Mouse (Mus musculus) monocyte, adult 5-6 weeks (primary cell): ENCODE results near the gene Rsrp1. TPM values are rescaled to one million over a fixed set of nuclear protein-coding genes. Genes with fewer than 3 reads are reported as not detected.
A peak's percentile ranks its signal among the peaks of the same experiment; 100 is the strongest.

Source experiments
- ATAC-seq: fragments of 153-309, 156-312 bp; replicated peaks from 2 replicates; pipeline ENCODE4 v1.8.0; 2017; ENCODE audit warnings: mild to moderate bottlenecking; ENCODE audit not compliant: low TSS enrichment, insufficient number of reproducible peaks, severe bottlenecking, poor library complexity, low FRiP score
- total RNA-seq: library from RNA; stranded (forward); fragments of 200-1000, 200-491, 200-594 nt; gene quantifications from 3 replicates; pipeline ENCODE4 v1.2.3, GENCODE M21; 2017

Rsrp1 gene
- total RNA-seq, 1 experiment from 2014 or later, result 511 TPM

GRCm38 (mm10) chr4:134919733-134920540 lies 3.5 kb upstream of the Rsrp1 start:
- ATAC-seq, result peak; percentile 40

GRCm38 (mm10) chr4:134920631-134921030 lies 2.8 kb upstream of the Rsrp1 start:
- no peak for ATAC-seq

- ATAC-seq, result no peak
Measured at GRCm38 (mm10) chr4:134921703-134922102, 1.7 kb upstream of the Rsrp1 start.

- ATAC-seq, result no peak
Measured at GRCm38 (mm10) chr4:134922111-134922924, 1.1 kb upstream of the Rsrp1 start.

- ATAC-seq, result no peak
Measured at GRCm38 (mm10) chr4:134922925-134923244, 507 bp upstream of the Rsrp1 start.

- ATAC-seq, result peak; percentile 64
Measured at GRCm38 (mm10) chr4:134924019-134924741, 788 bp downstream of the Rsrp1 start.

GRCm38 (mm10) chr4:134925206-134925605 lies 1.8 kb downstream of the Rsrp1 start:
- ATAC-seq, result no peak

- no peak for ATAC-seq
Measured at GRCm38 (mm10) chr4:134927815-134928463, 4.5 kb downstream of the Rsrp1 start.

GRCm38 (mm10) chr4:134928464-134928836 lies 5.1 kb downstream of the Rsrp1 start:
- no peak for ATAC-seq

- no peak for ATAC-seq
Measured at GRCm38 (mm10) chr4:134929536-134929935, 6.1 kb downstream of the Rsrp1 start.

- no peak for ATAC-seq
Measured at GRCm38 (mm10) chr4:134930190-134930589, 6.8 kb downstream of the Rsrp1 start.

GRCm38 (mm10) chr4:134930684-134931481 lies 7.5 kb downstream of the Rsrp1 start, which contains the start of gene Syf2:
Syf2 (plus strand) TSS chr4:134930898.
- ATAC-seq, result peak; percentile 90

GRCm38 (mm10) chr4:134937240-134938176 lies 14.1 kb downstream of the Rsrp1 start:
- no peak for ATAC-seq

- ATAC-seq, result no peak
Measured at GRCm38 (mm10) chr4:134939900-134940299, 16.5 kb downstream of the Rsrp1 start.

GRCm38 (mm10) chr4:134943758-134944538 lies 20.6 kb downstream of the Rsrp1 start:
- ATAC-seq, result no peak

- ATAC-seq, result peak; percentile 70; the same call in 1 of the 2 replicates
Measured at GRCm38 (mm10) chr4:134946024-134946744, 22.8 kb downstream of the Rsrp1 start.
